Mouse (Mus musculus) Patski (cell line): ENCODE data around the gene Snap29. TPM values are rescaled to one million over a fixed set of nuclear protein-coding genes. Genes with fewer than 3 reads are reported as not detected.

Experiments
- ATAC-seq: fragments of 100-300 bp; one replicate; pipeline ENCODE4 v1.8.0; 2021
- CTCF ChIA-PET: fragments of 350-600 bp; sonication (Branson Sonifier 250); formaldehyde crosslinking; loops from one replicate; lab custom pipeline; 2022; ENCODE audit warnings: inconsistent platforms; lab: Charles Lee
- POLR2A ChIA-PET: fragments of 350-600 bp; sonication (Branson Sonifier 250); formaldehyde crosslinking; loops from one replicate; lab custom pipeline; 2022; ENCODE audit warnings: antibody characterized with exemption, inconsistent platforms; lab: Charles Lee
- DNase-seq: peaks from one replicate; pipeline ENCODE4 v3.0.0-alpha.2; 2011; ENCODE audit warnings: low read depth, low spot score
- H3K27me3 ChIP-seq: fragments of 371-371 bp; one replicate; pipeline ENCODE4 v1.5.1; 2021
- CTCF ChIP-seq: fragments of 100-300 bp; IDR thresholded peaks from one replicate; pipeline ENCODE4 v1.5.1; 2021
- in situ Hi-C: fragments of 300-500 bp; cut with MboI; formaldehyde crosslinking; loops from 3 replicates; pipeline ENCODE4 v1.11.1; 2018; ENCODE audit warnings: low pct_unique_long_range_greater_than_20kb, mixed read lengths
- polyA plus RNA-seq: library from polyadenylated mRNA; unstranded; gene quantifications from one replicate; pipeline ENCODE4 v1.2.3, GENCODE M21; 2021

The Snap29 gene
- 28.3 TPM for polyA plus RNA-seq

- ChIA-PET POLR2A (interaction anchor here (0.6 to 2.0 kb wide), 4 partner anchors 18 to 124 kb away, joined by 3 to 7 read pairs (median 3); partner anchors contain the start of gene Thap7), CTCF (interaction anchor here (1.2 to 1.4 kb wide), 4 partner anchors 9 to 152 kb away, joined by 3 to 4 read pairs (median 3); no protein-coding TSS in a partner anchor)
- in situ Hi-C loops, result no loop called here
- DNase-seq (peak; percentile 78), ATAC-seq (peak; percentile 95)
- TF ChIP-seq CTCF, result no peak
- no peaks in the 10 kb centered on the region for H3K27me3 ChIP-seq
Measured at GRCm38 (mm10) chr16:17405736-17406443, at the start of gene Snap29, which contains the start of gene Pi4ka. Gene Snap29 (plus strand): TSS chr16:17405986. Gene Pi4ka (minus strand): TSS chr16:17406314.

- POLR2A ChIA-PET, result no interaction called here
- DNase-seq (no peak), ATAC-seq (no peak)
- no peak for TF ChIP-seq CTCF
- in situ Hi-C loops, result no loop called here
- CTCF ChIA-PET, result interaction anchor here (0.8 kb wide), 1 partner anchor 11 kb away, joined by 3 read pairs; no protein-coding TSS in a partner anchor
- no peaks in the 10 kb centered on the region for H3K27me3 ChIP-seq
Measured at GRCm38 (mm10) chr16:17356031-17356430, 49.8 kb upstream of the Snap29 start.

GRCm38 (mm10) chr16:17358787-17359186, 47.0 kb upstream of the Snap29 start:
- in situ Hi-C loops, result no loop called here
- no peaks in the 10 kb centered on the region for H3K27me3 ChIP-seq
- ATAC-seq, result no peak

GRCm38 (mm10) chr16:17382306-17382705, 23.5 kb upstream of the Snap29 start:
- ATAC-seq (no peak), DNase-seq (no peak)
- CTCF ChIA-PET, result interaction anchor here (1.0 to 1.5 kb wide), 2 partner anchors 8 to 21 kb away, joined by 5 read pairs; no protein-coding TSS in a partner anchor
- POLR2A ChIA-PET, result no interaction called here
- in situ Hi-C loops, result no loop called here
- no peaks in the 10 kb centered on the region for H3K27me3 ChIP-seq
- TF ChIP-seq CTCF, result no peak

More at GRCm38 (mm10) chr16:17358787-17359186, 47.0 kb upstream of the Snap29 start:
- ChIA-PET CTCF (no interaction called here), POLR2A (no interaction called here)
- DNase-seq, result no peak
- no peak for TF ChIP-seq CTCF

- ChIA-PET CTCF (interaction anchor here (1.0 kb wide), 1 partner anchor 9 kb away, joined by 5 read pairs; no protein-coding TSS in a partner anchor), POLR2A (no interaction called here)
- no peak for ATAC-seq
- TF ChIP-seq CTCF, result no peak
- no peak for DNase-seq
- in situ Hi-C loops, result no loop called here
- no peaks in the 10 kb centered on the region for H3K27me3 ChIP-seq
Measured at GRCm38 (mm10) chr16:17383594-17384326, 22.0 kb upstream of the Snap29 start.

GRCm38 (mm10) chr16:17392784-17393183, 13.0 kb upstream of the Snap29 start:
- H3K27me3 ChIP-seq, result no peaks in the 10 kb centered on the region
- ATAC-seq (no peak), DNase-seq (no peak)
- POLR2A ChIA-PET, result no interaction called here
- CTCF ChIA-PET, result no interaction called here
- in situ Hi-C loops, result no loop called here
- TF ChIP-seq CTCF, result no peak

GRCm38 (mm10) chr16:17402855-17403254, 2.9 kb upstream of the Snap29 start:
- CTCF ChIA-PET, result interaction anchor here (0.8 to 2.6 kb wide), 6 partner anchors 10 to 130 kb away, joined by 3 to 6 read pairs (median 4); no protein-coding TSS in a partner anchor
- DNase-seq, result no peak
- POLR2A ChIA-PET, result no interaction called here
- TF ChIP-seq CTCF, result peak; percentile 76
- in situ Hi-C loops, result loop anchor here (5.0 kb wide), 1 partner anchor 129 kb away; the partner anchor contains the start of gene Thap7
- H3K27me3 ChIP-seq, result no peaks in the 10 kb centered on the region
- ATAC-seq, result no peak

- DNase-seq (no peak), ATAC-seq (peak; percentile 61)
- in situ Hi-C loops, result no loop called here
- no peak for TF ChIP-seq CTCF
- CTCF ChIA-PET, result interaction anchor here (1.3 to 2.6 kb wide), 3 partner anchors 10 to 153 kb away, joined by 3 to 6 read pairs (median 3); no protein-coding TSS in a partner anchor
- no peaks in the 10 kb centered on the region for H3K27me3 ChIP-seq
- POLR2A ChIA-PET, result interaction anchor here (0.6 to 2.0 kb wide), 3 partner anchors 17 to 125 kb away, joined by 3 to 7 read pairs (median 3); partner anchors contain the start of gene Thap7
Measured at GRCm38 (mm10) chr16:17405271-17405696, 502 bp upstream of the Snap29 start.

GRCm38 (mm10) chr16:17406512-17407231, 886 bp downstream of the Snap29 start:
- ChIA-PET POLR2A (interaction anchor here (1.1 to 2.0 kb wide), 3 partner anchors 21 to 124 kb away, joined by 3 to 7 read pairs (median 3); partner anchors contain the start of gene Thap7), CTCF (interaction anchor here (1.2 to 1.4 kb wide), 3 partner anchors 9 to 151 kb away, joined by 3 to 4 read pairs (median 3); no protein-coding TSS in a partner anchor)
- ATAC-seq, result no peak
- no peak for DNase-seq
- in situ Hi-C loops, result no loop called here
- no peaks in the 10 kb centered on the region for H3K27me3 ChIP-seq
- no peak for TF ChIP-seq CTCF

GRCm38 (mm10) chr16:17409046-17409445, 3.3 kb downstream of the Snap29 start:
- no peak for TF ChIP-seq CTCF
- ChIA-PET CTCF (interaction anchor here (1.3 kb wide), 1 partner anchor 11 kb away, joined by 3 read pairs; no protein-coding TSS in a partner anchor), POLR2A (interaction anchor here (0.6 kb wide), 1 partner anchor 84 kb away, joined by 3 read pairs; no protein-coding TSS in a partner anchor)
- no peak for DNase-seq
- H3K27me3 ChIP-seq, result no peaks in the 10 kb centered on the region
- in situ Hi-C loops, result no loop called here
- ATAC-seq, result no peak
